Mouse (Mus musculus) left cerebral cortex, postnatal 36 days (tissue): ENCODE data around the gene Ndufc1. TPM values are rescaled to one million over a fixed set of nuclear protein-coding genes. Genes with fewer than 3 reads are reported as not detected.
"Not testable (repeated sequence)": the region's sequence is repeated elsewhere in the genome, so short reads cannot be mapped to it uniquely, and the experiment has no call there.

Experiments
- DNase-seq, 2 experiments: peaks; one replicate each; pipeline ENCODE4 v3.0.0; 2021 to 2022; ENCODE audit warnings: low spot score in 2 of 2, mixed read lengths in 1 of 2
- intact Hi-C: fragments of 180-260 bp; cut with DNase I; formaldehyde crosslinking; loops from one replicate; pipeline ENCODE4 v1.15.1; 2025
- total RNA-seq, 2 experiments: library from RNA; stranded (reverse); gene quantifications; 2 replicates each; pipeline ENCODE4 v1.2.3; 2021

The Ndufc1 gene
- total RNA-seq = 100 to 1,000 TPM; 288 to 324 TPM

DNA sequence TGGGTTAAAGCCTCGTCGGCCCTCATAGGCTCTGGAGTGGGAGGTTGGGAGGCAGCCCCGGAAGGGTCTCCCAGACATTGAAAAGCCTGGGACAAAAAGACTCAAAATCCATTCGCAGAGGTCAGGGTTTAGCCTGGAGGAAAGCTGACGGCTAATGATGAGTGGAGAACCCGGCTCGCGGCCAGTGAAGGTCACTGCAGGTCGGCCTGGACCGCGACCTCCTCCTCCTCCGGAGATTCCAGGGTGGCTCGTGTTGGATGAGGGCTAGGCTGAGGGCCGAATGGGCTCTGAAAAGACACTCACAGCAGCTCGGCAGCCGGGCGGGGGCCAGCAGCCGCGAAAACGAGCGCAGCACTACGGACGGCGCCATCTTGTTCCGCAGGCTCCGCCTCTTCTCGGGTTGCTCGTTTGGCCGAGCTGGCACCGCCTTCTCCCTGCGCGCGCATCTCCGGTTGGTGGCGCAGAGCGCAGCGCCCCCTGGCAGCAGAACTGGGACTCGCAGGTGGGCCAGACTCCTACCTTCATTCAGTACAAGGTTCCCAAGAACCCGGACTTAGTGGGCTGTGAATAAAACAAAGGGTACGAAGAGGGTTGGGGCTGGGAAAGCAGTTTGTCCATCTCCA, at the start of gene Ndufc1:
Ndufc1 (minus strand) TSS at position 428 of the 623 bp plus-strand sequence.
- DNase-seq = peak; percentile 95 to 97
- intact Hi-C loops = loop anchor here (5.0 kb wide), 1 partner anchor 36 kb away; no protein-coding TSS in a partner anchor

DNA sequence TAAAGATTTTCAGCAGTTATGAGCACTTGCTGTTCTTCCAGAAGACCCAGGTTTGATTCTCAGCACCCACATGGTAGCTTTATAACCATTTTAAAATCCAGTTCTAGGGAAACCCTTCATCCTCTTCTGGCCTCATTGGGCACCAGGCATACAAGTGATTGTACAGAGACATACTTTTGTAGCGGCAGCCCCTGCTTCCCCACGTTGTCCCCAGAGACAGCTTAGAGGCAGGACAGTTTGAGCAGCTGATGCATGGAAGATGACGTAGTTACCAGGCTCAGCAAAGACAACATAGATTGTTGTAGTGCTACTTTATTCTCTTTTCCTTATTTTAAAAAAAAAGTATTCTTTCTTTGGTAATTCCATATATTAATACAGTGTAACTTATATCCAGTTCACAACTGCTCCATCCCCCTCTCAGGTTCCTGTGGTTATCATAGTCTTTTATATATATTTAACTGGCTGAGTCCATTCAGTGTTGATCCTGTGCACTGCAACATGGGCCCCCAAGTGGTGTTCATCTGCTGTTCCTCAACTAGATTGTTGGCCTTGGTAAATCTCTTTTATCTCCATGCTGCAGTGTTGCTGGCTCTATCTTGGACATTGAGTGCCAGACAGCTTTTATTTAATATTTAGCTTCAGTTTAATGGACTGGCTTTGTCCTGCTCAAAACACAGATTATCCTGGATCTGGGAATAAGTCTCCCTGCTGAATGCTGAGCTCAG, 26.2 kb upstream of the Ndufc1 start:
- intact Hi-C loops = no loop called here
- DNase-seq = no peak

DNA sequence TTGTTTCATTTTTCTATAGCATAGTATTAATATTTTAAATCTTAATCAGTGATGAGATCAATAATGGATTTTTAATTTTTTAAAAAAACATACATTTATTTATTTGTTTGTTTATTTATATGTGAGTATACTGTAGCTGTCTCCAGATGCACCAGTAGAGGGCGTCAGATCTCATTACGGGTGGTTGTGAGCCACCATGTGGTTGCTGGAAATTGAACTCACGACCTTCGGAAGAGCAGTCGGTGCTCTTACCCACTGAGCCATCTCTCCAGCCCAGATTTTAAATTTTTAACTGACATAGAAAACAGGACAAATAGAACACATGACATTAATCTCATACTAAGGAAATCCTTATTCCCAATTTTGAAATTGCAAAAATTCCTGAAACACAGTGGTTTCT, 25.6 kb upstream of the Ndufc1 start:
- DNase-seq, intact Hi-C loops: not testable (repeated sequence)

DNA sequence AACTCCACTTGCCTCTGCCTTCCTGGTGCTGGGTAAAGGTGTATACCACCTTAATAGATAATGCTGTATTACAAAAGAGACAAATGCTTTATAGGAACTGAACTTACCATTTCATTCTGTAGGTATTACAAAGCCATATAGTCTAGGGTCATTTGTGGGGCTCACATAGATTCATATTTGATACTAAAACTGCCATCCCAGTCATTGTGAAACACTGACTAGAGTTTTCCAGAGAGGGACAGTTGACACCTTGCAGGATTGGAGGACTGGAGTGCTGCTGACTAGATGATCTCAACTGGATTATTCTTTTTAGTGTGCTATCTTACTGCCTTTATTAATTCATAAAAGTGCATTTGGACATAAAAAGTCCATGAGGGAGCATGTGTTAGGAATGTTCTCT, 16.6 kb upstream of the Ndufc1 start:
- intact Hi-C loops = no loop called here

DNA sequence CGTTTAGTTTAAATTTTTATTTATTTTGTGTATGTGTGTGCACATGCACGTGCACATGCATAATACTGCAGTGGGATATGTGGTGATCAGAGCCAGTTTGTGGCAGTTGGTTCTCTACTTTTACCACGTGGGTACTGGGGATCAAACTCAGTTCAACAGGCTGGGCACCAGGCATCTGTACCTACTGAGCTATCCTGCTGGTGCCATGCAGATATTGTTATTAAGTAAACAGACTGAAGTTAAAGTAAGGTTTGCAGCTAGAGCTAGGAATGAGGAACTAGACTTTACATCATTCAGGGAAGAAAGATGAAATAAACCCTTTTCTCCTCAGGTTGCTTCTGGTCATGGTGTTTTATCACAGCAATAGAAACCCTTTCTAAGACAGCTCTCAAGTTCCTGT, 13.1 kb upstream of the Ndufc1 start:
- intact Hi-C loops = no loop called here
- no peak for DNase-seq

More for the DNA sequence above, 16.6 kb upstream of the Ndufc1 start:
- DNase-seq = no peak

DNA sequence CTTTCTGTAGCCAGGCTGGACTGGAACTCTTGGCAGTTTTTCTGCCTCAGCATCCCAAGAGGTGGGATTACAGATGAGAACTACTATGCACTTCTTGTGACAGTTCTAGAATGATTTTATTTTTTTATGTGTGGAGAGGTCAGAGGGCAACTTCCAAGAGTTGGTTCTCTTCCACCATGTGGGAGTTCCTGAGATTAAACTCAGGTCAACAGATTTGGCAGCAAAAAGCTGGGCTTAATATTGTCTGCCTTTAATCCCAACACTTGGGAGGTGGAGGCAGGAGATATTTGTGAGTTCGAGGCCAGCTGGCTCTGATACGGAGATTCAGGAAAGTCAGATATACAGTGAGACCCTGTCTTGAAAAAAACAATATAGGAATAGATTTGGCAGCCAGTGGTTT, 9.2 kb upstream of the Ndufc1 start:
- DNase-seq = no peak
- intact Hi-C loops = no loop called here

DNA sequence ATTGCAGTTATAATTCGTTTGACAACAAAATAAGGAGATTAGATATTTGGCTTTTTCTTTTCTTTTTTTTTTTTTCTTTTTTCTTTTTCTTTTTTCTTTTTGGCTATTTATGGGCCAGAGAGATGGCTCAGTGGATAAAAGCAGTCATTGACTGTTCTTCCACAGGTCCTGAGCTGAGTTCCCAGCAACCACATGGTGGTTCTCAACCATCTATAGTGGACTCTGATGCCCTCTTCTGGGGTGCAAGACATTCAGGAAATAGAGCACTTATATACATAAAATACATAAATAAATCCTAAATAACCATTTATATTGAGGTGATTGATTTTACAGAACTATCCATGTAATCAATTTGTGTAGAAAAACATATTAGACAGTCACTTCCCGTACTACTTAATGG, 8.7 kb upstream of the Ndufc1 start:
- intact Hi-C loops = no loop called here
- no peak for DNase-seq

DNA sequence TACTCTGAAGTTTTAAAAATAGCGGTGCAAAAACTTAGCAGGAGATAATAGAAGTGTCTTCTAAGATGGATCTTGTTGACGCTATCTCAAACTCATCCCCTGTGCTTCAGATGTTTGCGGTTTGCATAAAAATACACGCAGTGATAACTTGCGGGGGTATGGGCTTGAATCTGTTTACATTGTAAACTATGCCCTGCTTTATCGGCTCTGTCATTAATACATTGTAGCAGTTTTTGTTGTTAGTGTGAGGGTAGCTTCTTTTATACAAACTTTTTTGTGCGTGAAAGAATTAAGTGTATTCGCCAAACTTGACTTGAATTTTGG, 8.3 kb upstream of the Ndufc1 start:
- no peak for DNase-seq
- intact Hi-C loops = no loop called here

DNA sequence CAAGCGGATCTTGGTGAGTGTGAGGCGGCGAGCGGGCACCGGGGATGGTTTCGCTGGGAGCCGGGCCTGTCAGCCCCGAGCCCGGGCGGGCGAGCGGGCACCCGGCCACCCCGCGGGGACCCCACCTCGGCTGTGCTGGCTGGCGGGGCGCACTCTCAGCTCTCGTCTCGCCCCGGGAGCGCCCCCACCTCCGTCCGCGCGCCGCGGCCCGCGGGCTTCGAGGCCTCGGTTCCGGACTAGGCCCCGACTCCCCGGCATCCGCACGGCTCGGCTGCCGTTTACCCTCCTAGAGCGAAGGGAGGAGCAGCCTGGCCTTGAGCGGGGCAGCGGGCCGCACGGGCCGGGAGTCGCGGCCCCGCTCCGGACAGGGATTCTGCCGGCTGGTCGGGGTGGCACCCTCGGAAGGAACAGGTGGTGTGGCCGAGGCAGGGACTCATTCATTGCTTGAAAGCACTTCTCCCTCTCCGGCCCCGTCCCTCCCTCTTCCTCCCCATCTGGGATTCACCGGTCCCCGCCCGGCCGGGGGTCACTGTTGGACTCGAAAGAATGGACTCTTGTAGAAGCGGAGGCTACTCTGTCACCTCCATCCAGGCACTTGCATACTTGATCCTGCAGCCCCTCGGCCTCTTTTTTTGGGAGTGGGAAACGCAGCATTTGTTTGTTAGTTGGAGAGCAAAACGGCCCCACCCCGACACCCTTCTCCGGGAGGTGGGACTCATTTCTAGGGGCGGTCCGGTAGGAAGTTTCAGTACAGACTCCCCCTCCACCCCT, 7.8 kb upstream of the Ndufc1 start:
- peak in 1 of 2 experiments; percentile 74 for DNase-seq
- intact Hi-C loops = no loop called here

DNA sequence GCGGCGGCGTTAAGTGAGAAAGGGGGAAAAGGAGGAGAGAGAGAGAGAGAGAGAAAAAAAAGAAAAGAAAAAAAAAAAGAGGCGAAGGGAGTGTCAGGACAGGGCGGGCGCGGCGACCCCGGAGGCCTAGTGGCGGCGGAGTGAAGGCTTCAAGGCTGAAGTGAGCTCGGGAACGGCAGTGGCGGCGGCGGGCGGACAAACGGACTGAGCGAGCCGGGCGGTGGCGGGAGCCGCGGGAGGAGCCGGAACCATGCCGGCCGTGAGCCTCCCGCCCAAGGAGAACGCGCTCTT, 7.2 kb upstream of the Ndufc1 start:
- intact Hi-C loops = no loop called here
- no peak for DNase-seq

DNA sequence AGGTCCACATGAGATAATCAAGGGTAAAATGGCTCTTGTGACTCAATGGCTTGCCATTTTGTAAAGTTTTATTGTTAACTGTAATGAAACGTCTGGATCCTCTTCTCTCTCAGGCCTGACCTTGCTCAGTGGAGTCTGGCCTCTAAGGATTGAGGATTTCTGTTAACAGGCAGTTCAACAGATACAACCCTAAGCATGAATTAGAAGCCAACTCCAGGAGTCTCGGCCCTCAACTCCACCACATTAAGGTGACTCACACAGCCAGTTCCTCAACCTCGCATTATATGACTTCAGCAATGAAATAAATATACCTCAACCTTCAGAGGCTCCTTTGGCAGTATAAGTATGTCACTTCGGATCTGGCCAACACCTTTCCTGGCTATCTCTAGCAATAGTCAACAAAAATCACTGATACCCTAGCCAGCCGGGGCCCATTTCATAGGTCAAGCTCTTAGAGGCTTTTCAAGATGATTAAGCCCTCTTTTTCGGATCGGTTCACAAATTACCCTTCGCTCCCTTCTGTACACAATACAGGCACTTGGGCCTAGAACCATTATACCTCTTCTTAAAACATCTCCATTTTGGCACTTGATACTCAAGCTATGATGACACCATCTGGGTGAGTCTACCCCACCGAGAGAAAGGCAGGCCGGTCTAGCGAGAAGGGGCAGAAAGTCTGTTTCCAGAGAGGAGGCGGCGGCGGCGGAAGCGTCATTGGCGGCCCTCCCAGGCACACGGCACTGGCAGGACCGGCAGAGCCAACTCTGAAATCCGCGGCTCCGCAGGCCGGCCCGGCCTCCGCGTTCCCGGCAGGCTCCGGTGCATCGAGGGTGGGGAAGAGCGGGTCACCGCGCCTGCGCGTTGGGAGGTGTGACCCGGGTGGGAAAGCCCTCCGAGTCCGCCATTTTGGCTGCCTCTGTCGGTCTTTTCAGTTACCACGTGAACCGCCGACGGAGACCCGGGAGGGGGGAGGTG, 6.6 kb upstream of the Ndufc1 start, which contains the start of gene Naa15:
Naa15 (plus strand) TSS at position 51 of the 975 bp plus-strand sequence.
- DNase-seq = peak; percentile 97 to 99
- intact Hi-C loops = no loop called here

DNA sequence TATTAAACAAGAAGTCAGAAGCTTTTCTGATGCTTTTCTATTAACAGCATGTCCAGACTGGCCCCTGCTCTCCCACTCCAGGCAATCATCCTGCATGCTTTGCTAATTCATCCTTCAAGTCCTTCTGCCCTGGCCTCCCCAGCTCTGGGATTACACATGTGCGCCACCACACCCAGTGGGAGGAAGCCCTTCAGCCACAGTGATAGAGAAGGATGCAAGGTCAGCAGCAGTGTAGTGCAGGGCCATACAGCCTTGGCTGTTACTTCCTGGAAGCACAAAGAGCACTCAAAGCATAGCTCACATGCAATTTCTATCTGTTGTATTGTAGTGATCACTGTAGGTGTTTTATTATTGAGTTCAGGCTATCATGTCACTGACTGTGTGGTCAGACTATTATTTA, 4.5 kb upstream of the Ndufc1 start:
- intact Hi-C loops = no loop called here
- DNase-seq = no peak

DNA sequence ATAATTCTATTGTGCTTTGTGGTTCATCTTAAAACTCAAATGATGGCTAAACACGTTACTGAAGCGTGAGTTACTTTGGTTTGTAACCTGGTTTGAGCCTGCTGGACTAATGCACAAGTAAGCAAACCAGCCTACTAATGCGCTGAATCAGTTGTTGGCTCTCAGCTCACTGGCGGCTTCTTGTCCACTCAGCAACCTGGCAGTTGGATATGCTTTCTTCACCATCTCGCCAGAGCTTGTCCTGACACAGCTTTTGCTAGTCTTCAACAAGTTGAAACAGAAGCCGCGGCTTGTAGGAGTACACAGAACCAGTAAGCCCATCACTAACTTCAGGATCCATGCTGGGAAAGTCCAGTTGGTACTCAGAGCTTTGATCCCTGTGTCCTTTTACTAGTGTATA, 3.7 kb upstream of the Ndufc1 start:
- intact Hi-C loops = no loop called here
- DNase-seq = no peak

DNA sequence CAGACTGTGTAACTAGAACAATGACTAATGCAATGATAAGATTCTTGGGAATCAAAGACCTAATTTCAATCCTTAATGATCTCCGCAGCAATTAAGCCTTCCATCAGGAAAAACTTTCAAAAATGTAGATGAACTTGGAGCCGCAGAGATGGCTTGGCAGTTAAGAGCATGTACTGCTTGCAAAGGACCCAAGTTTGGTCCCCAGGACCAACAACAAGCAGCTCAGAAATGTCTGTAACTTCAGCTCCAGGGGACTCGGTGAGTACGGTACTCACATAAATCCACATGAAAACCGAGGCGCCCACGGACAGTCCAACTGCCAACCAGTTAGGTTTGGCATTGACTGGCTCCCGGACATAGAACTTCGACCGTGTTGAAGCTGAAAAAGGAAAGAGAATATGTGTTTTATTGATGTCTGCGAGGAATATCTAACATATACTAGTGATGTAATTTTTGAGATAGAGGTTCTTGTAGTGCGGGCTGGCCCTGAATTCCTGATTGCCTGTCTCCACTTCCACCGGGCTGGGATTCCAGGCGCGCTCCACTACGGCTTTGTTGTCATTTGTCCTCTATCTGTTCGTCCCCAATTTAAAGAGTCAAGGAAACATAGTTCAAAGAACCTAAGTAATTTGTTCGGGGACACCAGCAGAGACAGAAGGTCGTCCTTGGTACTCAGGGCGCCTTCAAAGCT, 773 bp downstream of the Ndufc1 start:
- intact Hi-C loops = loop anchor here (5.0 kb wide), 1 partner anchor 36 kb away; no protein-coding TSS in a partner anchor
- peak; percentile 8 to 28 for DNase-seq

DNA sequence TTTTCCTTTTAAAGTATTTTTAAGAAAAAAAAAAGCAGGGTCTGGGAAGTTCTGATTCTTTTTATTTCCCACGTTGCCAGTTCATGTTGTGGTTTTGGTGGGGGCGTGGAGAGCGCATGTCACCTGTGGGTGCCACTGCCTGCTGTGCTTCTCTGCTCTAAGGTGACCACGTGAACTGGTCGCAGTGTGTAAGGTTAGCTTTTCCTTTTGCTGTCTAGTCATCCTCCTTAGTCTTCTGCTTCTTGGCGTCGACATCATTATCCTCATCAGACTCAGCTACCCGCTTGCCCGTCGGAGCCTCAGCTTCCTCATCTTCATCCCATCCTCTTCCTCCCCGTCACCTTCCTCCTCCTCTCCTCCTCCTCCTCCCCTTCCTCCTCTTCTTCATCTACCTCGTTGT, 6.2 kb downstream of the Ndufc1 start:
- DNase-seq = no peak

DNA sequence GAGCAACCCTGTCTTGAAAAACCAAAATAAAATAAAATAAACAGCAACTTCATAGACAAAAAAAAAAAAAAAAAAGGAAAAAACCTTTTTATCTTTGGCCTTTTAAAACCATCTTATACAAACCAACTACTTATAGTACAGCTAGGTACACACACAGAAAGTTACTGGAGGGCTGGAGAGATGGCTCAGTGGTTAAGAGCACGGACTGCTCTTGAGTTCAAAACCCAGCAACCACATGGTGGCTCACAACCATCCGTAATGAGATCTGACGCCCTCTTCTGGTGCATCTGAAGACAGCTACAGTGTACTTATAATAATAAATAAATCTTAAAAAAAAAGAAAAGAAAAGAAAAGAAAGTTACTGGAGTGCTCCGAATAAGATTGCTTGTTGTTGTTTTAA, 6.7 kb downstream of the Ndufc1 start:
- DNase-seq, intact Hi-C loops: not testable (repeated sequence)

More for the DNA sequence above, 6.2 kb downstream of the Ndufc1 start:
- intact Hi-C loops = no loop called here

DNA sequence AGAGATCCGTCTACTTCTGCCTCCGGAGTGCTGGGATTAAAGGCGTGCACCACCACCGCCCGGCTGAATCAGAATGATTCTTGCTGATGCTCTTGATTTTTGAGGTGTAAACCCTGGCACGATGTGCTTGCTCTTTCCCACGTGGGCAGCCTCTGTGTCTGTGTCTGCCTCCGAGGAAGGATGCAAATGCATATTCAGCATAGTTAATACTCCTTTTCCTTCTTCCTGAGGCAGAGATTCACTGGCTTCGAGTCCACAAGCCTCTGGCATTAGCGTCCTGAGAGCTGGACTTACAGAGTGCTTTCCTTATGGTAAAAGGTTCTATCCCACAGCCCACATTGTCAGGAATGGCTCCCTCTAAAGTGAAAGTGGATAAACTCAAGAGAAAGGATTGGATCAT, 8.1 kb downstream of the Ndufc1 start:
- no peak for DNase-seq
- intact Hi-C loops = no loop called here

DNA sequence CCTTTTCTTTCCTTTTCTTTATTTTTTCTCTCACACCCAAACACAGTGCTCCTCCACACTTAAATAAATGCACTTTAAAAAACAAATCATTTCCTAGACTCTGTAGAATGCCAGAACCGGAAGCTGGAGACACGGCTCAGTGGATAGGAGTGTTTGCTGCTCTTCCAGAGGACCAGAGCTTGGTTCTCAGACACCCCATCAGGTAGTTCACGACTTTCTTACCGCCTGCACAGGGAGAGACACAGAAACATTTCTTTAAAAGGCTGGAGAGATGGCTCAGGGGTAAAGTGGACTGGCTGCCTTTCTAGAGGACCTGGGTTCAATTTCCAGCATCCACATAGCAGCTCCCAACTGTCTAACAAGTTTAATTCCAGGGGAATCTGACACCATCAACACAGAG, 9.3 kb downstream of the Ndufc1 start:
- intact Hi-C loops = no loop called here
- no peak for DNase-seq

DNA sequence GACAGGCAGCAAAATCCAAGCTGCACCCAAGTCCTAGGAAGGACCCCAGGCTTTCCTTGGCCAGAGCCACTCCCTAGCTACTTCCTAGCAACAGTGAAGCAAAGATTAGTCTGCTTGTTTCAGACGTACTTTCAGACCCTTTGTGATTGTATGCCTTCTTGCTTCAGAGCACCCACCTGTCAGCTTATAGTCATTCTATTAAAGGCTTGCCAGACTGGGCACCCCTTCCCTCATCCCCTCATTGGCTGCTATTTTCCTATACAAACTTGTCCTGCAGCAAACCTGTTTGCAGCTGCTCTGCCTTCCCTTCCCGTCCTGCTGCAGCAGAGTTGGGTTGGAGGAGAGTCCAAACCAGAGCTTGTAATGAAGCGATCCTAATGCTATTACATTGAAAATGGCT, 10.1 kb downstream of the Ndufc1 start:
- intact Hi-C loops = no loop called here
- no peak for DNase-seq
